Mouse (Mus musculus) testis, adult 2 months (tissue): ENCODE measurements around the gene Parg.

Experiments
- CTCF ChIP-seq: fragments of 200-500 bp; IDR thresholded peaks from 2 replicates; pipeline ENCODE4 v1.5.1; 2012; ENCODE audit warnings: low read depth, mild to moderate bottlenecking, inconsistent platforms, low read length, moderate library complexity; ENCODE audit not compliant: control insufficient read depth, insufficient read depth, insufficient replicate concordance
- POLR2A ChIP-seq: fragments of 200-500 bp; IDR thresholded peaks from 2 replicates; pipeline ENCODE4 v1.6.1; 2012; ENCODE audit warnings: low read depth, mild to moderate bottlenecking, inconsistent platforms, low read length, moderate library complexity; ENCODE audit not compliant: control insufficient read depth

- no peak for TF ChIP-seq CTCF
- no peak for TF ChIP-seq POLR2A
Observed at GRCm38 (mm10) chr14:32167326-32167725, 34.4 kb upstream of the Parg start.
